Mouse (Mus musculus) E14TG2a.4 (cell line): ENCODE data around the gene Dcaf15.

ENCODE experiments used
- CTCF ChIP-seq: conservative IDR thresholded peaks from 2 replicates; pipeline ENCODE4 v1.5.1; 2014; ENCODE audit warnings: low read length
- POU5F1 ChIP-seq: IDR thresholded peaks from 2 replicates; pipeline ENCODE4 v1.6.1; 2014; ENCODE audit warnings: low read length, borderline replicate concordance

GRCm38 (mm10) chr8:84070241-84070640 is 34.3 kb downstream of the Dcaf15 start:
- TF ChIP-seq POU5F1 = no peak
- TF ChIP-seq CTCF = no peak
